Mouse (Mus musculus): ENCODE results near the gene Kirrel.

Kirrel gene

GRCm38 (mm10) chr3:87076161-87076560 lies 98.4 kb downstream of the Kirrel start:
- no peak for DNase-seq

DNA sequence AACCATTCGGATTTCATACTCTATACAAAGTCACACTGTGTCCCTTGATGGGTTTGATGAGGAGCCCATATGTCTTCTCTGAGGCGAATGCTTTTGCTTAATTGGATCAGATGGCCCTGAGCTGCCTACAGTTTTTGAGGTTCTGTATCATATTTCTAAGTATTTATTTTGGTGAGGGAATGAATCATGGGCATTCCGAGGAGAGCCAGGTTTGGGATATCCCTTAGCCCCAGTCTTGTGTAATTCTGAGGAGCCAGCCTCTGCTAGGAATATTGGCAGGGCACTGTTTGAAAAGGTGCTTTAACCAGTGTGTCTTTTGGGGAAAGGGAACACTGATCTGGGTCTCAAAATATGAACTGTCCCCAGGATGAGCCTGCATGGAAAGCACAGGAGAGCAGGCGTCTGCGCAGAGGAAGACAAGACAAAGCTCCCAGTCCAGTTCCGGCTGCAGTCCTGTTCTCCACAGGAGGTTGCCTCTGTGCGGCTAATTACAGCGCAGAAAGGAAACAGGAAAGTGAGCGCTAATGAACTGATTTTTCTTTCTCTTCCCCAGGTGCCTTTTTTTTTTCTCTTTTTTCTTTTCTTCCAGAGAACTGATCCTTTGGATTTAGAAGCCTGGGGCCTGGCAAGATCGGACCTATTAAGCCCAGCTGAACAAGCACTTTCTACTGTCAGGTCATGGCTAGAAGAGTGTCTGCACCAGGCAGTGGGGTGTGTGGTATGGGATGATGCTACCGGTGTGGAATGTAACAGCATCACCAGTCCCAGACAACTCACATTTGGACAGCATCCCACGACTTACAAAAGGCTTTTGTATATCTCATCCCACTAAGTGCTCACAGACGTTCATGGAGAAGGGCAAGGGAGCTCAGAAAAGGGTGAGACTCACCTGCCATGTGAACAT lies 101.7 kb downstream of the Kirrel start:
- DNase-seq: no peak

GRCm38 (mm10) chr3:87072191-87072590 lies 102.4 kb downstream of the Kirrel start:
- DNase-seq: no peak

GRCm38 (mm10) chr3:87067396-87067975 lies 107.1 kb downstream of the Kirrel start:
- DNase-seq: no peak

DNA sequence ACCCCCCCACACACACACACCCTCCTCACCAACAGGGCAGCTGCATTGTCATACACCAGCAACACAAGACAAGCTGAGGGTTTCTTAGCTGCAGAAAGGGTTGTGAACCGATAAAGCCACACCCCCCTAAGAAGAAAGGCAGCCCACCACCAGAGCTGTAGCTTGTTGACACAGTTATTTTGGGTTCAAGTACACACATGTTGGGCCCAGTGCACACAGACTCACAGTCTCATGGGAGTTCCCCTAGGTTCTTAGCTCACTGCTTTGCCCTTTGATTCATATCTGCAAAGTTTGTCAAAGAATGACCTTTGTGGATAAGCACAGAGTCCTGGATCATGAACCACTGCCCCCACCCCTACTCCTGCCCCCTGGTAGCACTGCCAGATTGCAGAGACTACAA lies 120.6 kb downstream of the Kirrel start:
- no peak for DNase-seq

DNA sequence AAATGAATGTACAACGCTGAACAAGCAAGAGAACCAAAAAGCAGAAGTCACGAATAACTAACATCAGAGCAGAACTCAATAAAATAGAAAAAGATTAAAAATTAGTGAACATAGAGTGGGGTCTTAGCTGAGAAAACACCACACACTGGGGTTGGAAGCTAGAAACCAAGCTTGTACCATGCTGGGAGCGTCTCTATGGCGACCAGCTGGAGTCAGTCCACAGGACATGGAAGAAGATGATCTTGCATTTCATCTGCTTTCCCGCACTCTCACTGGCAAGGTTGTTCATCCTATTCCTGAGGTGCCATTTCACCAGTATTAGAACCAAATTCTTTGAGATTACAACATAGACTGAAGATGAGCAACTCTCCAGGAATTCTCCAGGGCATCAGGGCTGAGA lies 126.7 kb downstream of the Kirrel start:
- DNase-seq: no peak

GRCm38 (mm10) chr3:87041733-87042132 lies 132.8 kb downstream of the Kirrel start:
- DNase-seq: no peak

DNA sequence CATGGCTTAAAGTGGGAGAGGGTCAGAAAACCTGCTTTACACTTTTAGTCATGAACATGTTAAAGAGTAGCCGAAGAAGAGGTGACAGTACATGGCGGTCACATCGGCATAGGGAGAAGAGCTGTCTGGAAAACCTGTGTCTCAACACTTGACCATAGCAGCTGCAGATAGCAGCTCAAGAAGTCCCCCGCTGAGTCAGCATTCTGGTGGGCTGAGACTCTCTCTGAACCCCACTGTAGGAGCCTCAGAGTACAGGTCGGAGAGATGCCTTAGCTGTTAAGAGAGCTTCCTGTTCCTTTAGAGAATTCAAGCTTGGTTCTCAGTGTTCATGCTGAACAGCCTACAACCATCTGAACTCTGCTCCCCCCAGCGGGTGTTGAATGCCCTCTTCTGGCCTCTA lies 136.0 kb downstream of the Kirrel start:
- DNase-seq: no peak

- DNase-seq: no peak
Observed at GRCm38 (mm10) chr3:87034061-87034460, 140.5 kb downstream of the Kirrel start.

GRCm38 (mm10) chr3:87033357-87033756 lies 141.2 kb downstream of the Kirrel start:
- peak; percentile 72 for DNase-seq

GRCm38 (mm10) chr3:87030855-87031254 lies 143.7 kb downstream of the Kirrel start:
- peak; percentile 61 for DNase-seq

All from kidney, adult 9 months (tissue).